17 mouse cellular contexts compared by ENCODE assay signal in the genomic region with DNA sequence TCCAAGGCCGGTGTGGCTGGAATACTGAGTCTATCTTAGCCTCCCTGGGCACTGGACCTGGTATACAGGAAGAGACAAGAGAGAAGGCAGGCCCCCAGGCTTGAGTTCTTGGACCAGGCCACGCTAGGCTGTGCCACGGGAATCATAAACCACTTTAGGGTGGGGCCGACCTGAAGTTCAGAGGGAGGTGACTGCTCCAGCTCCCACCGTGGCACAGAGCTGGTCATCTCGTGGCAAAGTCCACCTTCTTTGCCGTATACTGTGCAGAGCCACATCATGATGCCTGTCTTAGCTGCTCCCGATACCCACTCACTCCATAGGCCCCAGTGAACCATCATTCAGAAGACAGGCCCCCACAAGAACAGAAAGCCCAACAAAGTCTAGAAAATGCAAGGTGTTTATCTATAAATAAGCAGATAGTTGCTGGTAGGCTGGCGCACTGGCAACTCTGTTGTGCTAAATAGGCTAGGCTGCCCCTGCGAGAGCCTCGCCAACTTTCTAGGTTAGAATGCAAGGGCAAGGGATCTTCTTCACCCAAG. TPM values are rescaled to one million over a fixed set of nuclear protein-coding genes. Genes with fewer than 3 reads are reported as not detected.
DNase-seq lines count a peak whose midpoint lies in the region; ATAC-seq and TF ChIP-seq lines count a peak whose summit lies in the region.
"Had no signal": no experiment of that assay in that cellular context is flagged by ENCODE, and none has a peak within 500 bp of the region (broad histone marks: within the 10 kb centered on the region; RNA-seq: fewer than 3 reads in every experiment).

No protein-coding gene starts in this region.

- H3K4me3 ChIP-seq in heart, embryonic 15.5 days: no peak overlapping the region
- no peak overlapping the region for H3K4me3 ChIP-seq in heart, adult 2 months
- no peak overlapping the region for H3K4me3 ChIP-seq in bone marrow, adult 2 months (replicated peaks; ENCODE audit: control insufficient read depth, low read depth, low read length)
- H3K4me3 ChIP-seq in heart, postnatal 0 days (ENCODE audit: low read depth, low read length): no peak overlapping the region
- H3K4me3 ChIP-seq in liver, postnatal 0 days (ENCODE audit: low read depth, low read length): no peak overlapping the region
- H3K4me3 ChIP-seq: embryonic facial prominence, embryonic 15.5 days; neural tube, embryonic 13.5 days had no signal

- no peak overlapping the region for H3K9ac ChIP-seq in heart, embryonic 15.5 days
- no peak overlapping the region for H3K9ac ChIP-seq in heart, adult 2 months (ENCODE audit: low read depth, low read length)
- H3K9ac ChIP-seq in heart, postnatal 0 days (replicated peaks; ENCODE audit: low read depth, low read length): no peak overlapping the region
- peak overlapping the region; percentile 64 for H3K9ac ChIP-seq in liver, postnatal 0 days (replicated peaks)
- H3K9ac ChIP-seq: embryonic facial prominence, embryonic 15.5 days; neural tube, embryonic 13.5 days had no signal

- peaks cover 26% of the 10 kb centered on the region for H3K36me3 ChIP-seq in heart, embryonic 15.5 days
- H3K36me3 ChIP-seq in heart, adult 2 months (ENCODE audit: control insufficient read depth, insufficient read depth, low read length): no peaks in the 10 kb centered on the region
- peaks cover 29% of the 10 kb centered on the region for H3K36me3 ChIP-seq in heart, postnatal 0 days (replicated peaks; ENCODE audit: control insufficient read depth, insufficient read depth, low read length)
- peaks cover 32% of the 10 kb centered on the region for H3K36me3 ChIP-seq in liver, postnatal 0 days (replicated peaks; ENCODE audit: insufficient read depth, low read length)

- H3K9me3 ChIP-seq in heart, embryonic 15.5 days (replicated peaks): no peaks in the 10 kb centered on the region
- no peaks in the 10 kb centered on the region for H3K9me3 ChIP-seq in heart, postnatal 0 days (replicated peaks; ENCODE audit: control insufficient read depth, low read length)
- no peaks in the 10 kb centered on the region for H3K9me3 ChIP-seq in liver, postnatal 0 days (ENCODE audit: low read length)
- H3K9me3 ChIP-seq: embryonic facial prominence, embryonic 15.5 days; neural tube, embryonic 13.5 days had no signal

- H3K27me3 ChIP-seq in heart, embryonic 15.5 days: no peaks in the 10 kb centered on the region
- H3K27me3 ChIP-seq in heart, adult 2 months (ENCODE audit: control insufficient read depth, insufficient read depth, low read length): no peaks in the 10 kb centered on the region
- no peaks in the 10 kb centered on the region for H3K27me3 ChIP-seq in heart, postnatal 0 days (ENCODE audit: control insufficient read depth, insufficient read depth, low read length)
- H3K27me3 ChIP-seq in liver, postnatal 0 days (ENCODE audit: insufficient read depth, low read length): no peaks in the 10 kb centered on the region
- H3K27me3 ChIP-seq: embryonic facial prominence, embryonic 15.5 days; neural tube, embryonic 13.5 days had no signal

- H3K4me2 ChIP-seq in heart, embryonic 15.5 days: no peak overlapping the region
- no peak overlapping the region for H3K4me2 ChIP-seq in heart, postnatal 0 days (ENCODE audit: low read depth, low read length)
- peak overlapping the region; percentile 64 for H3K4me2 ChIP-seq in liver, postnatal 0 days (ENCODE audit: low read depth, low read length)
- H3K4me2 ChIP-seq: embryonic facial prominence, embryonic 15.5 days had no signal

- peak overlapping the region; percentile 66 for H3K27ac ChIP-seq in heart, embryonic 15.5 days
- H3K27ac ChIP-seq in heart, adult 2 months: no peak overlapping the region; the same call in 1 of the 2 replicates
- H3K27ac ChIP-seq in bone marrow, adult 2 months (ENCODE audit: control insufficient read depth, insufficient read depth, low read depth, low read length, poor library complexity): peak overlapping the region; percentile 93
- H3K27ac ChIP-seq in heart, postnatal 0 days (ENCODE audit: low read depth): peak overlapping the region; percentile 49
- H3K27ac ChIP-seq in liver, postnatal 0 days (ENCODE audit: low read depth): peak overlapping the region; percentile 99
- H3K27ac ChIP-seq: embryonic facial prominence, embryonic 15.5 days; macrophage; neural tube, embryonic 13.5 days had no signal

- no peak for TF ChIP-seq EP300 in heart, adult 2 months (IDR thresholded peaks at IDR 0.05; ENCODE audit: insufficient read depth, low read depth, low read length)
- TF ChIP-seq EP300 in heart, postnatal 0 days (IDR thresholded peaks at IDR 0.05; ENCODE audit: low read depth): no peak
- peak; percentile 79 for TF ChIP-seq EP300 in liver, postnatal 0 days (IDR thresholded peaks at IDR 0.05; ENCODE audit: low read depth)

- DNase-seq in heart, adult 2 months: no peak
- DNase-seq in heart, postnatal 0 days (ENCODE audit: low spot score): no peak
- DNase-seq in liver, postnatal 0 days: peak; percentile 56
- DNase-seq in adrenal gland, postnatal 25 days: no peak
- DNase-seq in thymus, postnatal 10 days (ENCODE audit: low spot score in 2 of 2): no peak
- DNase-seq in kidney, postnatal 14 days: no peak
- DNase-seq: cerebellum, adult 11-12 months; gastrocnemius, postnatal 14 days; kidney, adult 8-10 months; layer of hippocampus, postnatal 36 days had no signal

- WGBS in heart, embryonic 15.5 days: 65% methylated on average over 11 of the region's 11 CpGs
- WGBS in heart, adult 2 months: 70% methylated on average over 11 of the region's 11 CpGs
- WGBS in bone marrow, adult 2 months: 53% methylated on average over 11 of the region's 11 CpGs
- WGBS in heart, postnatal 0 days: 66% methylated on average over 11 of the region's 11 CpGs
- WGBS in liver, postnatal 0 days (ENCODE audit: insufficient replicate concordance): 51% methylated on average over 11 of the region's 11 CpGs

- 0 out of 2 replicates have a peak, but pooled peaks cover 3% of the 10 kb centered on the region for H3K79me2 ChIP-seq in heart, adult 2 months (replicated peaks; ENCODE audit: control insufficient read depth, insufficient read depth, low read length)

- H3K4me1 ChIP-seq in heart, embryonic 15.5 days (replicated peaks): peaks cover 30% of the 10 kb centered on the region
- H3K4me1 ChIP-seq in heart, adult 2 months (ENCODE audit: control insufficient read depth, insufficient read depth, low read length): no peaks in the 10 kb centered on the region
- peaks cover 2% of the 10 kb centered on the region for H3K4me1 ChIP-seq in bone marrow, adult 2 months (ENCODE audit: control insufficient read depth, insufficient read depth, low read length)
- peaks cover 14% of the 10 kb centered on the region for H3K4me1 ChIP-seq in heart, postnatal 0 days (ENCODE audit: control insufficient read depth, insufficient read depth)
- peaks cover 37% of the 10 kb centered on the region for H3K4me1 ChIP-seq in liver, postnatal 0 days (ENCODE audit: insufficient read depth)

- intact Hi-C loops in heart, adult 2 months (cut with DNase I): no loop called here

- no peak for TF ChIP-seq CTCF in heart, adult 2 months (IDR thresholded peaks at IDR 0.05)
- TF ChIP-seq CTCF in bone marrow, adult 2 months (IDR thresholded peaks at IDR 0.05; ENCODE audit: control insufficient read depth, insufficient read depth, low read length): no peak
- no peak for TF ChIP-seq CTCF in heart, postnatal 0 days (IDR thresholded peaks at IDR 0.05; ENCODE audit: low read depth)
- no peak for TF ChIP-seq CTCF in liver, postnatal 0 days (IDR thresholded peaks at IDR 0.05; ENCODE audit: low read depth)

- ATAC-seq in heart, embryonic 15.5 days (replicated peaks; ENCODE audit: insufficient number of reproducible peaks, insufficient read depth, low FRiP score, low read depth): no peak
- no peak for ATAC-seq in heart, postnatal 0 days (ENCODE audit: insufficient read depth, low read depth)
- ATAC-seq in liver, postnatal 0 days: peak; percentile 48
- ATAC-seq: activated CD4-positive, CD25-positive, alpha-beta regulatory T cell, adult 4 months had no signal

- no peak for TF ChIP-seq POLR2A in heart, adult 2 months (IDR thresholded peaks at IDR 0.05; ENCODE audit: insufficient read depth, low read depth, low read length)
- no peak for TF ChIP-seq POLR2A in bone marrow, adult 2 months (IDR thresholded peaks at IDR 0.05; ENCODE audit: borderline replicate concordance, control insufficient read depth, low read depth, low read length)

RNA-seq across cellular contexts. Expression of gene Mafk, which starts 13.3 kb away (rescaled TPM):
- polyA plus RNA-seq in heart, embryonic 15.5 days (2015; fragmentation: Nextera tagmentation; extraction: Ambion mirVana): 19.1 and 23.0 TPM in 2 replicates
- total RNA-seq in heart, adult 2 months (2021): 10 to 100 TPM; 33.2 to 34.1 TPM
- polyA plus RNA-seq in heart, adult 2 months (2012; rRNA removed): 22.8 and 23.6 TPM in 2 replicates
- polyA plus RNA-seq in bone marrow, adult 2 months (2011; ENCODE audit: insufficient read depth, insufficient read length, low replicate concordance, missing spikeins): 37.3 and 53.2 TPM in 2 replicates
- 36.8 and 41.2 TPM in 2 replicates for total RNA-seq in heart, postnatal 0 days (2014; rRNA removed; ENCODE audit: low replicate concordance)
- polyA plus RNA-seq in heart, postnatal 0 days (2015; fragmentation: Nextera tagmentation; extraction: Ambion mirVana): 15.6 and 16.7 TPM in 2 replicates
- polyA plus RNA-seq in liver, postnatal 0 days (2015; fragmentation: Nextera tagmentation; extraction: Ambion mirVana): 15.7 and 19.1 TPM in 2 replicates
- 29.6 and 30.6 TPM in 2 replicates for total RNA-seq in adrenal gland, postnatal 25 days (2021)

RNA-seq across cellular contexts. Expression of gene Tmem184a, which starts 15.1 kb away (rescaled TPM):
- 0.18 and 1.9 TPM in 2 replicates for polyA plus RNA-seq in heart, embryonic 15.5 days (2015; fragmentation: Nextera tagmentation; extraction: Ambion mirVana)
- total RNA-seq in heart, adult 2 months (2021): under 1 TPM in 1 of 2 experiments, not detected in 1; 0.05 TPM
- 0.29 and 1.5 TPM in 2 replicates for polyA plus RNA-seq in heart, adult 2 months (2012; rRNA removed)
- polyA plus RNA-seq in bone marrow, adult 2 months (2011; ENCODE audit: insufficient read depth, insufficient read length, low replicate concordance, missing spikeins): not detected in 2 replicates
- 0.31 and 9.3 TPM in 2 replicates for total RNA-seq in heart, postnatal 0 days (2014; rRNA removed; ENCODE audit: low replicate concordance)
- polyA plus RNA-seq in heart, postnatal 0 days (2015; fragmentation: Nextera tagmentation; extraction: Ambion mirVana): 0.10 and 0.29 TPM in 2 replicates
- polyA plus RNA-seq in liver, postnatal 0 days (2015; fragmentation: Nextera tagmentation; extraction: Ambion mirVana): 3.0 and 3.2 TPM in 2 replicates
- total RNA-seq in adrenal gland, postnatal 25 days (2021): not detected in 2 replicates
- polyA plus RNA-seq: macrophage had no signal

RNA-seq across cellular contexts. Expression of gene Gm26938, which starts 21.6 kb away (rescaled TPM):
- polyA plus RNA-seq in heart, embryonic 15.5 days (2015; fragmentation: Nextera tagmentation; extraction: Ambion mirVana): not detected in 2 replicates
- total RNA-seq in heart, adult 2 months (2021): not detected
- polyA plus RNA-seq in heart, adult 2 months (2012; rRNA removed): not detected in 2 replicates
- polyA plus RNA-seq in bone marrow, adult 2 months (2011; ENCODE audit: insufficient read depth, insufficient read length, low replicate concordance, missing spikeins): not detected in 2 replicates
- total RNA-seq in heart, postnatal 0 days (2014; rRNA removed; ENCODE audit: low replicate concordance): not detected in 2 replicates
- polyA plus RNA-seq in heart, postnatal 0 days (2015; fragmentation: Nextera tagmentation; extraction: Ambion mirVana): not detected in 2 replicates
- polyA plus RNA-seq in liver, postnatal 0 days (2015; fragmentation: Nextera tagmentation; extraction: Ambion mirVana): not detected in 2 replicates
- not detected in 2 replicates for total RNA-seq in adrenal gland, postnatal 25 days (2021)
- total RNA-seq: CH12.LX; gastrocnemius, postnatal 14 days; layer of hippocampus, postnatal 36 days had no signal
- polyA plus RNA-seq: activated CD4-positive, CD25-positive, alpha-beta regulatory T cell, adult 4 months; embryonic facial prominence, embryonic 15.5 days; macrophage; neural tube, embryonic 13.5 days had no signal

RNA-seq across cellular contexts. Expression of gene Psmg3, which starts 22.0 kb away (rescaled TPM):
- polyA plus RNA-seq in heart, embryonic 15.5 days (2015; fragmentation: Nextera tagmentation; extraction: Ambion mirVana): 33.2 and 39.2 TPM in 2 replicates
- total RNA-seq in heart, adult 2 months (2021): 10 to 100 TPM in 1 of 2 experiments, 1 to 10 TPM in 1; 9.9 to 11.3 TPM
- polyA plus RNA-seq in heart, adult 2 months (2012; rRNA removed): 14.2 and 15.7 TPM in 2 replicates
- 35.8 and 48.1 TPM in 2 replicates for polyA plus RNA-seq in bone marrow, adult 2 months (2011; ENCODE audit: insufficient read depth, insufficient read length, low replicate concordance, missing spikeins)
- 20.1 and 43.2 TPM in 2 replicates for total RNA-seq in heart, postnatal 0 days (2014; rRNA removed; ENCODE audit: low replicate concordance)
- polyA plus RNA-seq in heart, postnatal 0 days (2015; fragmentation: Nextera tagmentation; extraction: Ambion mirVana): 33.9 and 34.3 TPM in 2 replicates
- 28.8 and 29.1 TPM in 2 replicates for polyA plus RNA-seq in liver, postnatal 0 days (2015; fragmentation: Nextera tagmentation; extraction: Ambion mirVana)
- total RNA-seq in adrenal gland, postnatal 25 days (2021): 21.3 and 23.1 TPM in 2 replicates

RNA-seq across cellular contexts. Expression of gene Ints1, which starts 29.2 kb away (rescaled TPM):
- 12.6 and 20.6 TPM in 2 replicates for polyA plus RNA-seq in heart, embryonic 15.5 days (2015; fragmentation: Nextera tagmentation; extraction: Ambion mirVana)
- 10 to 100 TPM; 40.2 to 40.9 TPM for total RNA-seq in heart, adult 2 months (2021)
- 35.1 and 40.3 TPM in 2 replicates for polyA plus RNA-seq in heart, adult 2 months (2012; rRNA removed)
- 63.3 and 108 TPM in 2 replicates for polyA plus RNA-seq in bone marrow, adult 2 months (2011; ENCODE audit: insufficient read depth, insufficient read length, low replicate concordance, missing spikeins)
- total RNA-seq in heart, postnatal 0 days (2014; rRNA removed; ENCODE audit: low replicate concordance): 61.7 and 92.0 TPM in 2 replicates
- 9.8 and 10.6 TPM in 2 replicates for polyA plus RNA-seq in heart, postnatal 0 days (2015; fragmentation: Nextera tagmentation; extraction: Ambion mirVana)
- 5.6 and 6.4 TPM in 2 replicates for polyA plus RNA-seq in liver, postnatal 0 days (2015; fragmentation: Nextera tagmentation; extraction: Ambion mirVana)
- total RNA-seq in adrenal gland, postnatal 25 days (2021): 61.3 and 61.9 TPM in 2 replicates
